Mouse (Mus musculus): ENCODE results near the gene Gm45716. TPM values are rescaled to one million over a fixed set of nuclear protein-coding genes. Genes with fewer than 3 reads are reported as not detected.

Gene Gm45716
- 4.5 TPM for polyA plus RNA-seq (2015; fragmentation: Illumina TruSeq; extraction: RNeasy Lipid Tissue Mini Kit (QIAGEN cat#74804); ENCODE audit: insufficient read depth, low replicate concordance)

GRCm38 (mm10) chr11:90187441-90187840 is at the start of gene Gm45716:
Gene Gm45716, plus strand, starts transcription at chr11:90187683.

GRCm38 (mm10) chr11:90249025-90249650 is 61.7 kb downstream of the Gm45716 start, which contains the start of gene Mmd:
Gene Mmd, plus strand, starts transcription at chr11:90249456.

Other genes starting within 250 kb of the Gm45716 start
- 14.8 TPM for gene Pctp, start 184.8 kb upstream of the Gm45716 start, polyA plus RNA-seq (2015; fragmentation: Illumina TruSeq; extraction: RNeasy Lipid Tissue Mini Kit (QIAGEN cat#74804); ENCODE audit: insufficient read depth, low replicate concordance)
- 2.2 TPM for gene Tmem100, start 157.3 kb upstream of the Gm45716 start, polyA plus RNA-seq (2015; fragmentation: Illumina TruSeq; extraction: RNeasy Lipid Tissue Mini Kit (QIAGEN cat#74804); ENCODE audit: insufficient read depth, low replicate concordance)
- gene Mmd, start 61.8 kb downstream of the Gm45716 start, polyA plus RNA-seq (2015; fragmentation: Illumina TruSeq; extraction: RNeasy Lipid Tissue Mini Kit (QIAGEN cat#74804); ENCODE audit: insufficient read depth, low replicate concordance): 36.6 TPM
- gene Hlf, start 203.2 kb downstream of the Gm45716 start, polyA plus RNA-seq (2015; fragmentation: Illumina TruSeq; extraction: RNeasy Lipid Tissue Mini Kit (QIAGEN cat#74804); ENCODE audit: insufficient read depth, low replicate concordance): 1.2 TPM